Mouse (Mus musculus) olfactory bulb, adult 2 months (tissue): ENCODE data around the gene Ccer2.

Source experiments
- CTCF ChIP-seq: fragments of 200-500 bp; IDR thresholded peaks from 2 replicates; pipeline ENCODE4 v1.5.1; 2012; ENCODE audit warnings: low read depth, mild to moderate bottlenecking, low read length, moderate library complexity; ENCODE audit not compliant: insufficient read depth
- POLR2A ChIP-seq: fragments of 200-500 bp; IDR thresholded peaks from 2 replicates; pipeline ENCODE4 v1.6.1; 2012; ENCODE audit warnings: mild to moderate bottlenecking, low read depth, low read length, moderate library complexity; ENCODE audit not compliant: insufficient read depth

DNA sequence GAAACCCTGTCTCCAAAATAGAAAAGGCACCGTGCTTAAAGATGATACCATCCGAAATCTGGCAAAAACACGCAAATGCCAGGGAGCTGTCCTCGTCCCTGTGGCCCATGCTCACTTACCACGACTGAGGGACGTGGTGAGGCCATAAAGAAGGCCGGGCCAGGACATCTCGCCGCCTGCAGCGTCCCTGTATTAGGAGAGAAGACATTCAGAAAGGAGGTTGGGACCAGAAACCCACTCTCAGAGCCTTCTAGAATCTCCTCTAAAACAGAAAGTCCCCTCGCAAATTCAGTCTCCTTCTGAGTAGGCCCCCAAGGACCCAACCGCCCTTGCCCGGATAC, 14.6 kb upstream of the Ccer2 start:
- TF ChIP-seq CTCF (no peak), POLR2A (no peak)
